11 mouse cellular contexts compared by ENCODE assay signal in genomic region chr10:128938457-128938856, GRCm38 (mm10). TPM values are rescaled to one million over a fixed set of nuclear protein-coding genes. Genes with fewer than 3 reads are reported as not detected.
A peak's percentile ranks its signal among the peaks of the same experiment; 100 is the strongest.
DNase-seq lines count a peak whose midpoint lies in the region; ATAC-seq lines count a peak whose summit lies in the region.
"Had no signal": no experiment of that assay in that cellular context is flagged by ENCODE, and none has a peak within 500 bp of the region (broad histone marks: within the 10 kb centered on the region; RNA-seq: fewer than 3 reads in every experiment).

No protein-coding gene starts in this region.

- no peaks in the 10 kb centered on the region for H3K9me3 ChIP-seq in heart, embryonic 10.5 days
- H3K9me3 ChIP-seq: heart, embryonic 15.5 days; megakaryocyte, embryonic 14.5 days had no signal

- DNase-seq in heart, adult 18-20 months, result peak; percentile 87 to 91
- DNase-seq in heart, embryonic 10.5 days (ENCODE audit: low spot score), result no peak
- peak; percentile 42 for DNase-seq in MN1 (ENCODE audit: low spot score)
- peak; percentile 91 to 95 for DNase-seq in cerebellum, postnatal 36 days
- DNase-seq in kidney, postnatal 10 days, result peak; percentile 85
- DNase-seq in spleen, adult 12 weeks (ENCODE audit: low spot score), result no peak
- DNase-seq in frontal cortex, postnatal 36 days (ENCODE audit: low spot score in 2 of 2), result no peak

- WGBS in heart, embryonic 10.5 days, result 82% methylated on average over 9 of the region's 9 CpGs

- H3K36me3 ChIP-seq in heart, embryonic 10.5 days, result no peaks in the 10 kb centered on the region
- H3K36me3 ChIP-seq: heart, embryonic 15.5 days had no signal

- H3K27ac ChIP-seq in heart, embryonic 10.5 days, result no peak overlapping the region
- H3K27ac ChIP-seq: heart, embryonic 15.5 days had no signal

- peaks cover 63% of the 10 kb centered on the region for H3K27me3 ChIP-seq in heart, embryonic 10.5 days (ENCODE audit: insufficient read depth, poor library complexity, severe bottlenecking)

- peaks cover 16% of the 10 kb centered on the region for H3K4me1 ChIP-seq in heart, embryonic 10.5 days

- H3K4me3 ChIP-seq in heart, embryonic 10.5 days, result no peak overlapping the region
- H3K4me3 ChIP-seq: heart, embryonic 15.5 days had no signal

- ATAC-seq in frontal cortex, adult (ENCODE audit: low TSS enrichment), result no peak

RNA-seq across cellular contexts. Expression of gene Itga7, which starts 4.8 kb away (rescaled TPM):
- 100 to 1,000 TPM; 144 to 148 TPM for total RNA-seq in heart, adult 18-20 months (2021)
- 1.1 and 1.3 TPM in 2 replicates for polyA plus RNA-seq in heart, embryonic 10.5 days (2016; fragmentation: Nextera tagmentation; extraction: Ambion mirVana)

RNA-seq across cellular contexts. Expression of gene Bloc1s1, which starts 14.6 kb away (rescaled TPM):
- total RNA-seq in heart, adult 18-20 months (2021), result 100 to 1,000 TPM; 194 to 199 TPM
- 182 and 194 TPM in 2 replicates for polyA plus RNA-seq in heart, embryonic 10.5 days (2016; fragmentation: Nextera tagmentation; extraction: Ambion mirVana)

RNA-seq across cellular contexts. Expression of gene Rdh5, which starts 15.8 kb away (rescaled TPM):
- 1 to 10 TPM; 4.3 to 4.7 TPM for total RNA-seq in heart, adult 18-20 months (2021)
- polyA plus RNA-seq in heart, embryonic 10.5 days (2016; fragmentation: Nextera tagmentation; extraction: Ambion mirVana), result 8.8 and 9.9 TPM in 2 replicates

RNA-seq across cellular contexts. Expression of gene Mettl7b, which starts 22.3 kb away (rescaled TPM):
- total RNA-seq in heart, adult 18-20 months (2021), result not detected
- not detected in 2 replicates for polyA plus RNA-seq in heart, embryonic 10.5 days (2016; fragmentation: Nextera tagmentation; extraction: Ambion mirVana)
- polyA plus RNA-seq: heart, embryonic 15.5 days; stomach, embryonic 14.5 days had no signal

RNA-seq across cellular contexts. Expression of gene Cd63, which starts 37.7 kb away (rescaled TPM):
- total RNA-seq in heart, adult 18-20 months (2021), result 100 to 1,000 TPM; 144 to 158 TPM
- polyA plus RNA-seq in heart, embryonic 10.5 days (2016; fragmentation: Nextera tagmentation; extraction: Ambion mirVana), result 313 and 322 TPM in 2 replicates

Comparison
In these comparisons a context has a peak if more than half of its experiments do, and no peak if none do; other contexts are left out.
1. DNase-seq: peak in heart, adult 18-20 months (2 of 2), MN1 (single experiment), cerebellum, postnatal 36 days (2 of 2) and kidney, postnatal 10 days (single experiment); none in heart, embryonic 10.5 days (single experiment), spleen, adult 12 weeks (single experiment) and frontal cortex, postnatal 36 days (0 of 2).